Mouse (Mus musculus) CD8-positive naive resting alpha-beta T cell, adult 2 months (primary cell): ENCODE data around the gene Gbgt1.

Experiments used
- DNase-seq, 2 experiments: peaks; one replicate each; pipeline ENCODE4 v3.0.0; 2022; ENCODE audit warnings: low read depth in 2 of 2, low spot score in 2 of 2

Gbgt1 gene

GRCm38 (mm10) chr2:28546560-28546959 is 49.9 kb downstream of the Gbgt1 start:
- no peak for DNase-seq

DNA sequence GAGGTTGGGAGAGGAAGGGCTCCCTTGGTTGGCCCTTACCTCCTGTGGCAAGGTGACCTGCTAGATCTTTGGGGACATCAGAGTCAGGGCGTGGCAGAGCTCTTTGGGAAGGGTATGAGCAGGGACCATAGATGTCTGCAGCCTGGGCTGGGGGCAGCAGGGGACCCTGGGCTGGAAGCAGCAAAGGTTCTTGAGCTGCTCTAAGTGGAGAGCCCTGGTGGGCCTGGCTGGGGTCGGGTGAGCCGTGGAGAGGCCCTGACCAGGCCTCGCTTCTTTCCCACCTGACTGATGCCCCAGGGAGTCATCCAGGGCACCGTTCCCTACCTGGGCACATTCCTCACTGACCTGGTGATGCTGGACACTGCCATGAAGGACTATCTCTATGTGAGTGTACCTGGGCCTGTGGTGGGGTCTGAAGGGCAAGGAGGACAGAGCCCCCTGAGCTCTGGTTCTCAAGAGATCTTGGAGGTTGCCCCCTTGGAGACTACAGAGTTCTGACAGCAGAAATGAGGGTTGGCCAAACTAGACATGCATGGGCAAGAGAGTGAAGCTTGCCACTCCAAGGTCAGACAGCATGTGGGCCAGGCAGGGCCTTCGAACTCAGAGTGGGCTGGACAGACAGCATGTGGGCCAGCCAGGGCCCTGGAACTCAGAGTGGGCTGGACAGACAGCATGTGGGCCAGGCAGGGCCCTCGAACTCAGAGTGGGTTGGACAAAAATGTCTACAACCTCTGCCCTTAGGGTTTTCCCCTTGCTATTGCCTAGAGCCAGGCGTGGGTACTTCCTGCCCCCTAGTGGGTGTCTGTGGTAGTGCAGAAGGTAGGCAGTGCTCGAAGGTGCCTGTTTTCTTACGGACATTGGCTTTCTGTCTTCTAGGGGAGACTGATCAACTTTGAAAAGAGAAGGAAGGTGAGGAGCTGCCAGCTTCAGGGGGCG is 50.8 kb downstream of the Gbgt1 start:
- DNase-seq: peak; percentile 87 to 90

DNA sequence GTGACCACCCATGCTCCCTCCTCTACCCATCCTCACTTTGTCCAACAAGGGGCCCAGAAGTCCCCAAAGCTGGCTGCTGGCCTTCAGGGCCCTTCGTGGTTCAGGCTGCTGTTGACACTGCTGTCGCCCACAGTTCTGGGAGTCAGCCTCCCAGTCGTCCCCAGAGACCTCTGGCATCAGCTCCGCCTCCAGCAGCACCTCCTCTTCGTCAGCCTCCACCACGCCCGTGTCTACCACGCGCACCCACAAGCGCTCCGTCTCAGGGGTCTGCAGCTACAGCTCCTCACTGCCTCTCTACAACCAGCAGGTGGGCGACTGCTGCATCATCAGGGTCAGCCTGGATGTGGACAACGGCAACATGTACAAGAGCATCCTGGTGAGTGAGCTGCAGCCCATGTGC is 52.5 kb downstream of the Gbgt1 start:
- no peak for DNase-seq

DNA sequence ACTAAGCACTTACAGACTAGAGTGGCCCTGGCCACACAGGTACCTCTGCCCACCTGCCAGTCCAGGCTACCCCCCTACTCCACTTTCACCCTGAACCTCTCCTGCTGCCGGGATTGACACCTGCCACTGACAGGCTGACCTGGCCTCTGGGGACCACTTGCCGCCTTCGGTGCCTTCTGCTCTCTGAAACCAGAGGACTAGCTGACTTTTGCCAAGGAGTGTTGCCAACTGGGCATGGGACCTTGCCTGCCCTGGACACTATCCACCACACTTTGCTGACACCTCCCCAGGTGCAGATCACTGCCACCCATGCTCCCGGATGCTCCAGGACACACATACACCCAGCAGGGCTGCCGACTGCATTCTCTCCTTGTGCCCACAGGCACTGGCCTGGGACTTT is 55.6 kb downstream of the Gbgt1 start:
- DNase-seq: no peak
